9 mouse cellular contexts compared by ENCODE assay signal in genomic region chr10:3307752-3308151, GRCm38 (mm10). TPM values are rescaled to one million over a fixed set of nuclear protein-coding genes. Genes with fewer than 3 reads are reported as not detected.
DNase-seq lines count a peak whose midpoint lies in the region; ATAC-seq lines count a peak whose summit lies in the region.
"Had no signal": no experiment of that assay in that cellular context is flagged by ENCODE, and none has a peak within 500 bp of the region (broad histone marks: within the 10 kb centered on the region; RNA-seq: fewer than 3 reads in every experiment).

No protein-coding gene starts in this region.

- no peaks in the 10 kb centered on the region for H3K9me3 ChIP-seq in midbrain, embryonic 14.5 days (ENCODE audit: control insufficient read depth, low read length)
- peaks cover 6% of the 10 kb centered on the region; the same call in 1 of the 2 replicates for H3K9me3 ChIP-seq in midbrain, embryonic 13.5 days

- DNase-seq in midbrain, embryonic 14.5 days: peak; percentile 35
- DNase-seq in cerebellum, adult 9-10 months: peak; percentile 68
- peak; percentile 51 to 72 for DNase-seq in kidney, postnatal 25 days
- peak; percentile 17 for DNase-seq in lung, postnatal 25 days (ENCODE audit: low spot score)
- no peak for DNase-seq in spleen, postnatal 10 days (ENCODE audit: low spot score in 2 of 2)
- DNase-seq in adrenal gland, postnatal 4 days (ENCODE audit: low spot score in 2 of 2): no peak

- no peak overlapping the region for H3K4me3 ChIP-seq in midbrain, embryonic 14.5 days (replicated peaks; ENCODE audit: low read depth, low read length)
- H3K4me3 ChIP-seq in midbrain, embryonic 13.5 days (replicated peaks): no peak overlapping the region

- H3K4me1 ChIP-seq in midbrain, embryonic 14.5 days (ENCODE audit: control insufficient read depth, insufficient read depth, low read length): no peaks in the 10 kb centered on the region
- no peaks in the 10 kb centered on the region for H3K4me1 ChIP-seq in midbrain, embryonic 13.5 days (replicated peaks)

- H3K9ac ChIP-seq in midbrain, embryonic 14.5 days (replicated peaks; ENCODE audit: low read length): no peak overlapping the region
- H3K9ac ChIP-seq in midbrain, embryonic 13.5 days (replicated peaks): no peak overlapping the region

- H3K27me3 ChIP-seq in midbrain, embryonic 14.5 days (ENCODE audit: control insufficient read depth, insufficient read depth, low read length): no peaks in the 10 kb centered on the region
- H3K27me3 ChIP-seq in midbrain, embryonic 13.5 days: no peaks in the 10 kb centered on the region

- H3K36me3 ChIP-seq in midbrain, embryonic 14.5 days (ENCODE audit: control insufficient read depth, insufficient read depth, low read length): no peaks in the 10 kb centered on the region
- H3K36me3 ChIP-seq in midbrain, embryonic 13.5 days: no peaks in the 10 kb centered on the region

- 76% methylated on average over 2 of the region's 2 CpGs for WGBS in midbrain, embryonic 14.5 days
- WGBS in midbrain, embryonic 13.5 days: 77% methylated on average over 2 of the region's 2 CpGs

- H3K4me2 ChIP-seq in midbrain, embryonic 14.5 days (ENCODE audit: low read length): no peak overlapping the region
- no peak overlapping the region for H3K4me2 ChIP-seq in midbrain, embryonic 13.5 days (replicated peaks)

- ATAC-seq in midbrain, embryonic 14.5 days (ENCODE audit: low FRiP score, low TSS enrichment): no peak
- ATAC-seq in midbrain, embryonic 13.5 days: no peak

- H3K27ac ChIP-seq in midbrain, embryonic 14.5 days (replicated peaks; ENCODE audit: low read depth, low read length): no peak overlapping the region
- no peak overlapping the region for H3K27ac ChIP-seq in midbrain, embryonic 13.5 days

RNA-seq across cellular contexts. Expression of gene H60c, which starts 40.2 kb away (rescaled TPM):
- not detected in 2 replicates for polyA plus RNA-seq in midbrain, embryonic 14.5 days (2014; fragmentation: Nextera tagmentation; extraction: Ambion mirVana)
- not detected in 2 replicates for polyA plus RNA-seq in midbrain, embryonic 13.5 days (2015; fragmentation: Nextera tagmentation; extraction: Ambion mirVana)
- under 1 TPM in 1 of 2 experiments, not detected in 1; 0.14 TPM for total RNA-seq in adrenal gland, postnatal 4 days (2021)
- total RNA-seq: adrenal gland, postnatal 36 days had no signal
- polyA plus RNA-seq: heart, embryonic 14.5 days had no signal

RNA-seq across cellular contexts. Expression of gene Ppp1r14c, which starts 58.1 kb away (rescaled TPM):
- polyA plus RNA-seq in midbrain, embryonic 14.5 days (2014; fragmentation: Nextera tagmentation; extraction: Ambion mirVana): 45.8 and 45.9 TPM in 2 replicates
- polyA plus RNA-seq in midbrain, embryonic 13.5 days (2015; fragmentation: Nextera tagmentation; extraction: Ambion mirVana): 18.2 and 22.3 TPM in 2 replicates
- 10 to 100 TPM in 1 of 2 experiments, 1 to 10 TPM in 1; 8.3 to 13.6 TPM for total RNA-seq in adrenal gland, postnatal 4 days (2021)

Comparison
In these comparisons a context has a peak if more than half of its experiments do, and no peak if none do; other contexts are left out.
1. DNase-seq: peak in midbrain, embryonic 14.5 days (single experiment), cerebellum, adult 9-10 months (single experiment), kidney, postnatal 25 days (2 of 2) and lung, postnatal 25 days (single experiment); none in spleen, postnatal 10 days (0 of 2) and adrenal gland, postnatal 4 days (0 of 2).